ENCODE assay signal across 16 mouse cellular contexts in genomic region chr7:117521369-117521768, GRCm38 (mm10).
A peak's percentile ranks its signal among the peaks of the same experiment; 100 is the strongest.
DNase-seq lines count a peak whose midpoint lies in the region; ATAC-seq and TF ChIP-seq lines count a peak whose summit lies in the region.
"Had no signal": no experiment of that assay in that cellular context is flagged by ENCODE, and none has a peak within 500 bp of the region (broad histone marks: within the 10 kb centered on the region; RNA-seq: fewer than 3 reads in every experiment).

No protein-coding gene starts in this region.

- no peak for DNase-seq in liver, postnatal 0 days
- DNase-seq in MEL (ENCODE audit: low read depth, low spot score) = peak; percentile 60
- DNase-seq in induced T-regulatory cell, adult 2 months (ENCODE audit: low read depth) = peak; percentile 23
- peak; percentile 78 for DNase-seq in splenic B cell, adult 2 months (ENCODE audit: low read depth, low spot score)
- no peak for DNase-seq in right cerebral cortex, postnatal 4 days
- DNase-seq in kidney, adult 8-10 months = no peak
- DNase-seq: adrenal gland, postnatal 25 days; kidney, adult 9 months; spleen, adult 18-20 months had no signal

- ATAC-seq in liver, postnatal 0 days = no peak
- no peak for ATAC-seq in liver, embryonic 12.5 days
- ATAC-seq: forebrain, embryonic 13.5 days; midbrain, embryonic 13.5 days had no signal

- no peak overlapping the region for H3K4me3 ChIP-seq in liver, postnatal 0 days (ENCODE audit: low read depth, low read length)
- no peak overlapping the region for H3K4me3 ChIP-seq in liver, embryonic 12.5 days
- H3K4me3 ChIP-seq in MEL (ENCODE audit: control insufficient read depth in 1 of 2, insufficient read depth in 1 of 2, low read depth in 2 of 2, low read length in 2 of 2) = peak overlapping the region in 1 of 2 experiments; percentile 22; a peak in 2 of 4 replicates
- H3K4me3 ChIP-seq: forebrain, embryonic 13.5 days; hindbrain, embryonic 15.5 days; lung, embryonic 15.5 days; midbrain, embryonic 13.5 days; neural tube, embryonic 13.5 days had no signal

- H3K4me2 ChIP-seq in liver, postnatal 0 days (ENCODE audit: low read depth, low read length) = no peak overlapping the region
- H3K4me2 ChIP-seq in liver, embryonic 12.5 days = no peak overlapping the region
- H3K4me2 ChIP-seq: forebrain, embryonic 13.5 days; heart, embryonic 11.5 days; hindbrain, embryonic 15.5 days; lung, embryonic 15.5 days; midbrain, embryonic 13.5 days; neural tube, embryonic 13.5 days had no signal

- no peak for TF ChIP-seq EP300 in liver, postnatal 0 days (IDR thresholded peaks at IDR 0.05; ENCODE audit: low read depth)
- no peak for TF ChIP-seq EP300 in MEL (IDR thresholded peaks at IDR 0.05; ENCODE audit: low read depth in 1 of 2, low read length in 2 of 2)

- no peaks in the 10 kb centered on the region for H3K9me3 ChIP-seq in liver, postnatal 0 days (ENCODE audit: low read length)
- H3K9me3 ChIP-seq in liver, embryonic 12.5 days (replicated peaks) = no peaks in the 10 kb centered on the region
- no peaks in the 10 kb centered on the region for H3K9me3 ChIP-seq in MEL (replicated peaks; ENCODE audit: insufficient read depth, low read length)
- H3K9me3 ChIP-seq: forebrain, embryonic 13.5 days; hindbrain, embryonic 15.5 days; lung, embryonic 15.5 days; midbrain, embryonic 13.5 days had no signal

- no peaks in the 10 kb centered on the region for H3K27me3 ChIP-seq in liver, postnatal 0 days (ENCODE audit: insufficient read depth, low read length)
- no peaks in the 10 kb centered on the region for H3K27me3 ChIP-seq in liver, embryonic 12.5 days (replicated peaks)
- H3K27me3 ChIP-seq in MEL (ENCODE audit: control insufficient read depth in 1 of 2, insufficient read depth in 2 of 2, low read length in 2 of 2) = no peaks in the 10 kb centered on the region
- H3K27me3 ChIP-seq in splenic B cell, adult 2 months (ENCODE audit: control insufficient read depth, insufficient read depth, low read length, poor library complexity, severe bottlenecking) = no peaks in the 10 kb centered on the region
- H3K27me3 ChIP-seq: forebrain, embryonic 13.5 days; hindbrain, embryonic 15.5 days; lung, embryonic 15.5 days; midbrain, embryonic 13.5 days; neural tube, embryonic 13.5 days had no signal

- TF ChIP-seq RAD21 in MEL (IDR thresholded peaks at IDR 0.05; ENCODE audit: low read depth, low read length) = no peak

- TF ChIP-seq CTCF in liver, postnatal 0 days (IDR thresholded peaks at IDR 0.05; ENCODE audit: low read depth) = no peak
- TF ChIP-seq CTCF in MEL (IDR thresholded peaks at IDR 0.05 in 2 of 3, conservative IDR thresholded peaks at IDR 0.05 in 1 of 3; ENCODE audit: control insufficient read depth in 1 of 3, insufficient read depth in 1 of 3, low read depth in 2 of 3, low read length in 3 of 3, poor library complexity in 1 of 3, severe bottlenecking in 1 of 3) = no peak

- H3K36me3 ChIP-seq in liver, postnatal 0 days (replicated peaks; ENCODE audit: insufficient read depth, low read length) = no peaks in the 10 kb centered on the region
- H3K36me3 ChIP-seq in liver, embryonic 12.5 days = no peaks in the 10 kb centered on the region
- H3K36me3 ChIP-seq in MEL (ENCODE audit: control insufficient read depth in 1 of 2, insufficient read depth in 2 of 2, low read length in 2 of 2) = peaks cover 0 to 29% of the 10 kb centered on the region in 2 experiments; a peak in 2 of 4 replicates
- H3K36me3 ChIP-seq in splenic B cell, adult 2 months (ENCODE audit: control insufficient read depth, insufficient read depth, low read length, poor library complexity, severe bottlenecking) = no peaks in the 10 kb centered on the region
- H3K36me3 ChIP-seq: hindbrain, embryonic 15.5 days; lung, embryonic 15.5 days; midbrain, embryonic 13.5 days; neural tube, embryonic 13.5 days had no signal

- peak overlapping the region; percentile 9 for H3K27ac ChIP-seq in liver, postnatal 0 days (ENCODE audit: low read depth)
- no peak overlapping the region for H3K27ac ChIP-seq in liver, embryonic 12.5 days
- H3K27ac ChIP-seq in MEL (ENCODE audit: control insufficient read depth, low read depth, low read length) = peak overlapping the region; percentile 82
- H3K27ac ChIP-seq: forebrain, embryonic 13.5 days; hindbrain, embryonic 15.5 days; lung, embryonic 15.5 days; midbrain, embryonic 13.5 days; neural tube, embryonic 13.5 days had no signal

- no peak for TF ChIP-seq POLR2A in MEL (IDR thresholded peaks at IDR 0.05; ENCODE audit: control insufficient read depth in 1 of 2, insufficient read depth in 1 of 2, low read depth in 1 of 2, low read length in 2 of 2, poor library complexity in 1 of 2)

- H3K9ac ChIP-seq in liver, postnatal 0 days (replicated peaks) = no peak overlapping the region
- no peak overlapping the region for H3K9ac ChIP-seq in liver, embryonic 12.5 days
- H3K9ac ChIP-seq in MEL (ENCODE audit: control insufficient read depth, low read depth, low read length, poor library complexity, severe bottlenecking) = peak overlapping the region; percentile 51; the same call in 1 of the 2 replicates
- H3K9ac ChIP-seq: forebrain, embryonic 13.5 days; hindbrain, embryonic 15.5 days; lung, embryonic 15.5 days; midbrain, embryonic 13.5 days; neural tube, embryonic 13.5 days had no signal

- no peaks in the 10 kb centered on the region for H3K4me1 ChIP-seq in liver, postnatal 0 days (ENCODE audit: insufficient read depth)
- H3K4me1 ChIP-seq in liver, embryonic 12.5 days = no peaks in the 10 kb centered on the region
- peaks cover 21 to 41% of the 10 kb centered on the region in 2 experiments for H3K4me1 ChIP-seq in MEL (ENCODE audit: control insufficient read depth in 1 of 2, insufficient read depth in 2 of 2, low read length in 2 of 2)
- H3K4me1 ChIP-seq: lung, embryonic 15.5 days had no signal

- no peaks in the 10 kb centered on the region for H3K79me2 ChIP-seq in MEL (ENCODE audit: control insufficient read depth, insufficient read depth, low read length, poor library complexity)

TF ChIP-seq in MEL, 35 proteins besides CTCF, POLR2A, EP300 and RAD21:
- peak; percentile 73 for TF ChIP-seq HCFC1 (IDR thresholded peaks at IDR 0.05; ENCODE audit: low read depth, low read length)
- TF ChIP-seq ELF1 (IDR thresholded peaks at IDR 0.05; ENCODE audit: low read depth, low read length) = peak; percentile 83
- TF ChIP-seq POLR2AphosphoS5 (IDR thresholded peaks at IDR 0.05; ENCODE audit: borderline replicate concordance, low read depth, low read length) = no peak

Comparison
In these comparisons a context has a peak if more than half of its experiments do, and no peak if none do; other contexts are left out.
1. DNase-seq: peak in MEL (single experiment), induced T-regulatory cell, adult 2 months (single experiment) and splenic B cell, adult 2 months (single experiment); none in liver, postnatal 0 days (single experiment), right cerebral cortex, postnatal 4 days (single experiment) and kidney, adult 8-10 months (0 of 2).